Comparison of ENCODE assay signal across 1 mouse cellular context in the genomic region with DNA sequence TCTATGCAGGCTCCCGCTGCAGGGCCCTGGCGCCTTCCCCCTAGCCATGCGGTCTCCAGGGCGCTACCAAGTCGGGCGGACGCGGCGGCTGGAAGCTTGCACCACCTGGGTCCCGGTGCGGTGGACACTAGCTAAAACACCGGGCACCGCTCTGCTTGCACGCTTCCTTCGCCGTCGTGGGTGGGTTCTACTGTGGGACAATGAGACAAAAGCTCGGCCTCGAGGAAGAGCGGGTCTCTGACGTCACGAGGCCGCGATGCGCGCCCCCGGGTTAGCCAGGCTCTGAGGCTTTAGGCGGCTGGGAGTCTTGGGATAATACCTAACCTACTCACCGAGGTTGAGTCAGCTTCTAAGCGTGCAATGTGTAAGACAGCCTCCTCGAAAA.
TF ChIP-seq lines count a peak whose summit lies in the region.

No protein-coding gene starts in this region.

TF ChIP-seq in CH12.LX, 34 proteins besides CTCF, POLR2A, EP300 and RAD21 (continued from another document):
- no peak for TF ChIP-seq MAZ (IDR thresholded peaks at IDR 0.05; ENCODE audit: low read depth, low read length)
- no peak for TF ChIP-seq IRF4 (IDR thresholded peaks at IDR 0.05; ENCODE audit: low read depth, low read length)
- no peak for TF ChIP-seq TBP (conservative IDR thresholded peaks at IDR 0.05; ENCODE audit: low read depth, low read length)
